Mouse (Mus musculus): ENCODE measurements around the gene Pdia3. TPM values are rescaled to one million over a fixed set of nuclear protein-coding genes. Genes with fewer than 3 reads are reported as not detected.
"Not testable (repeated sequence)": the region's sequence is repeated elsewhere in the genome, so short reads cannot be mapped to it uniquely, and the experiment has no call there.

Pdia3 gene
- polyA plus RNA-seq (2015; fragmentation: Nextera tagmentation; extraction: Ambion mirVana): 524 and 560 TPM in 2 replicates

DNA sequence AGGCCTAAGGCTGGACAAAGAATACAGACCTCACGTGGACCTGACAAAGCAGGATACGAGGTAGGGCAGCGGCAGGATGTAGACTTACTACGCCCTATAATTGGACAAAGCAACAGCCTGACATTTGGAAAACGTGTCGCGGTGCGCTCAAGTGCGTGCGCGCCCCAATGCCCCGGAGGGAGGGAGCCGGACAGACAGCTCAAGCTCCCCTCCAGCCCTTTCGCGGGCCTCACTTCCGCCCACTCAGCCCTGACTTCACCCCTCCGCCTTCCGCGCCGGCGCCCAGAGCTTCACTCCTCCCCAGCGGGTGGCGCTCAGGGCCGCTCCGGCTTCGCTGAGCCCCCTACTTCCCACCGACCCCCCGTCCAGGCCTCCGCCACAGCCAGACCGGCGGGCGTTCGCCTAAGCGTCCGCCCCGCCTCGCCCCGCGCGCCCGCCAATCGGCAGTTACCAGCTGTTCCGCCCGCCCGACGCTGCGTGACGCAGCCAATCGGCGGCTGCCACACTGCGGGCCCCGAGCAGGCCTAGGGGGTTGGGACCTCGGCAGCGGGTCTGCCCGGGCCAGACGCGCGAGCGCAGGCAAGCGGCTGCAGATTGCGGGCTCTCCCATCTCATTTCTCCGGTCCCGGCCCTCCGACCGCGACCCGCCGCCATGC lies at the start of gene Pdia3, which contains the start of gene Catsper2:
TSS of gene Pdia3 (plus strand) at position 389 of the 656 bp plus-strand sequence.
TSS of gene Catsper2 (minus strand) at position 406 of the 656 bp plus-strand sequence.
- Histone ChIP-seq H3K4me3 (peak within 1 kb of the TSS; percentile 100), H3K4me2 (peak within 1 kb of the TSS; percentile 82), H3K9me3 (no peaks in the 10 kb centered on the region), H3K9ac (peak within 1 kb of the TSS; percentile 100), H3K27ac (replicated peaks) (peak within 1 kb of the TSS; percentile 99), H3K4me1 (peaks cover 41% of the 10 kb centered on the region), H3K27me3 (replicated peaks) (no peaks in the 10 kb centered on the region), H3K36me3 (peaks cover 27% of the 10 kb centered on the region)
- under 1% methylated on average over 68 of the region's 68 CpGs for WGBS
- ATAC-seq (ENCODE audit: extremely low read depth, insufficient number of reproducible peaks, low FRiP score, low TSS enrichment): peak; percentile 98

DNA sequence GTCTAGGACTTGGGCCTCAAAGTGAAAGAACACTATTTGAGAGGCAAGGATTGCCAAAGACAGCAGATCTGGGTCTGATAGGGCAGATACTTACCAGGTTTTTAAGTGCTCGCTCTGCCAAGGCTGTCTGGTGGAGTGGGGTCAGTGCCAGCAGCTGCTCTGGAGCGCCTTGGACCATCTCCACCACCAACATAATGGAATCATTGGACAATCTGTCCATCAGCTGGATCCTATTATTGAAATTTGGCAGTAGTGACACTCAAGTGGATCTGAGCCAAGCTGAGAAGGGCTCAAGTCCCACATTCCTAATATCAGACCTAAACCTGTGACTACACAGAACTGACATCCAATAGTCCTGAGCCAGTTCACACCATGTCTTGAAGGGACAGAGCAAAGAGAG lies 44.7 kb upstream of the Pdia3 start:
- no peak for ATAC-seq (ENCODE audit: extremely low read depth, insufficient number of reproducible peaks, low FRiP score, low TSS enrichment)
- H3K36me3 ChIP-seq: no peaks in the 10 kb centered on the region
- no peaks in the 10 kb centered on the region for H3K9me3 ChIP-seq
- WGBS: 68% methylated on average over 2 of the region's 2 CpGs
- no peaks in the 10 kb centered on the region; the same call in 1 of the 2 replicates for H3K27me3 ChIP-seq (replicated peaks)
- no peaks in the 10 kb centered on the region; the same call in 1 of the 2 replicates for H3K4me1 ChIP-seq
- no peak overlapping the region for H3K4me3 ChIP-seq
- no peak overlapping the region for H3K4me2 ChIP-seq
- no peak overlapping the region for H3K9ac ChIP-seq
- H3K27ac ChIP-seq (replicated peaks): no peak overlapping the region

DNA sequence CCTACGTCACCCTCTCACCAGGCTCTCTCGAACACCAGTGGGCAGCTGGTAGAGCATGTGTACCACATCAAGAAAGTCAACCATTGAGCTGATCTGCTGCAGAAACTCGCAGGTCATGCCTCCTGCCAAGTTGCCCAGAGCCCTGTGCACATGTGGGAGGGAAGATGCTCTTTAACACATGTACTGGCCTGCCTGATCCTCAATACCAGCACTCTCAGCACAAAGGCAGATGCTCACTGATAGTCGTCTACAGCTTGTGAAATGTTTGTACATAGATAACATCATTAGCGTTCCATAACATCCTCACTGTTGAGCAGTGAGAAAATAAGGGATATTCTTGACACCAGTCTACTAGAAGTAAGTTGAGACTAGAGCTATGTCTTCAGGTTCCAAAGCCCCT lies 42.7 kb upstream of the Pdia3 start:
- H3K9me3 ChIP-seq: no peaks in the 10 kb centered on the region
- H3K27ac ChIP-seq (replicated peaks): no peak overlapping the region
- no peaks in the 10 kb centered on the region for H3K36me3 ChIP-seq
- no peak for ATAC-seq (ENCODE audit: extremely low read depth, insufficient number of reproducible peaks, low FRiP score, low TSS enrichment)
- H3K27me3 ChIP-seq (replicated peaks): peaks cover 7% of the 10 kb centered on the region; the same call in 1 of the 2 replicates
- WGBS: 75% methylated on average over 5 of the region's 5 CpGs
- no peak overlapping the region for H3K9ac ChIP-seq
- H3K4me2 ChIP-seq: no peak overlapping the region
- no peaks in the 10 kb centered on the region; the same call in 1 of the 2 replicates for H3K4me1 ChIP-seq
- H3K4me3 ChIP-seq: no peak overlapping the region

DNA sequence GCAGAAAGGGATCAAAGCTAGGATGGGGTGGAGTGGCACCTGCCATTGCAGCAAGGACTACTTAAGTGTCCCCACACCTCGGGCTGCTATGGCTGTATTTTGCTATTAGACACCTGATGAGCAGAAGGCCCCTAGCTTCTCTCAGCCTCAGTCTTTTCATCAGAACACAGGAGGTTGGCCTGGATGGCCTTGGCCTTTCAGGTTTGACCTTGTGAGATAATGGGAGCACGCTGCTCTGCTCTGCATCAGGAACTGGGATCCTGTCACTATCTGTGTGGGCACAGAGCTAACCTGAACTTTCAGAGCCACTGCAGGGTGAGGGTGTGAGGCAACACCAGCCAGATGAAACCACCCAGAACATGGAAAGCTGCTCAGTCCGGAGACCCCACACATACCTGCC lies 41.3 kb upstream of the Pdia3 start:
- no peak overlapping the region for H3K9ac ChIP-seq
- H3K4me2 ChIP-seq: no peak overlapping the region
- ATAC-seq (ENCODE audit: extremely low read depth, insufficient number of reproducible peaks, low FRiP score, low TSS enrichment): no peak
- WGBS: 54% methylated on average over 3 of the region's 3 CpGs
- no peaks in the 10 kb centered on the region for H3K9me3 ChIP-seq
- no peaks in the 10 kb centered on the region; the same call in 1 of the 2 replicates for H3K4me1 ChIP-seq
- peaks cover 16% of the 10 kb centered on the region; the same call in 1 of the 2 replicates for H3K27me3 ChIP-seq (replicated peaks)
- no peaks in the 10 kb centered on the region for H3K36me3 ChIP-seq
- H3K4me3 ChIP-seq: no peak overlapping the region
- no peak overlapping the region for H3K27ac ChIP-seq (replicated peaks)

DNA sequence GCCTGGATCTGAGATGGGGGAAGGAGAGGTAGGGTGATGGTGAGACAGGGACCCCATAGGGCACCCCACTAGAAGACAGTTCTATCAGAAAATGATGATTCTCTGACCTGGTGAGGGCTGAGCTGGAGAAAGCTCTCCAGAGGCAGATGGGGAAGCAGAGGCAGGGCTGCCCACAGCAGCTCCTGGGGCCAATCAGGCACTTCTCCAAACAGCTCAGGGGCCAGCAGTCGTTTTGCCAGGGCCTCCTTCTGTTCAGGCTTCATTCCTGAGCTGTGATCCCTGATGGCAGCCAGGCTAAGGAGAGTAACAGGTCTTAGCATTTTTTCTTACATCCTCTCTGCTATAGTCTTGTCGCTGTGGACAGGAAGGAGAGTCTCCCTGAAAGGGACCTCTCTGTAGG lies 38.8 kb upstream of the Pdia3 start:
- H3K4me3 ChIP-seq: no peak overlapping the region
- no peak overlapping the region for H3K27ac ChIP-seq (replicated peaks)
- H3K9me3 ChIP-seq: no peaks in the 10 kb centered on the region
- ATAC-seq (ENCODE audit: extremely low read depth, insufficient number of reproducible peaks, low FRiP score, low TSS enrichment): no peak
- no peaks in the 10 kb centered on the region for H3K36me3 ChIP-seq
- H3K27me3 ChIP-seq (replicated peaks): peaks cover 16% of the 10 kb centered on the region; the same call in 1 of the 2 replicates
- WGBS: 64% methylated on average over 2 of the region's 2 CpGs
- no peaks in the 10 kb centered on the region; the same call in 1 of the 2 replicates for H3K4me1 ChIP-seq
- no peak overlapping the region for H3K4me2 ChIP-seq
- H3K9ac ChIP-seq: no peak overlapping the region

DNA sequence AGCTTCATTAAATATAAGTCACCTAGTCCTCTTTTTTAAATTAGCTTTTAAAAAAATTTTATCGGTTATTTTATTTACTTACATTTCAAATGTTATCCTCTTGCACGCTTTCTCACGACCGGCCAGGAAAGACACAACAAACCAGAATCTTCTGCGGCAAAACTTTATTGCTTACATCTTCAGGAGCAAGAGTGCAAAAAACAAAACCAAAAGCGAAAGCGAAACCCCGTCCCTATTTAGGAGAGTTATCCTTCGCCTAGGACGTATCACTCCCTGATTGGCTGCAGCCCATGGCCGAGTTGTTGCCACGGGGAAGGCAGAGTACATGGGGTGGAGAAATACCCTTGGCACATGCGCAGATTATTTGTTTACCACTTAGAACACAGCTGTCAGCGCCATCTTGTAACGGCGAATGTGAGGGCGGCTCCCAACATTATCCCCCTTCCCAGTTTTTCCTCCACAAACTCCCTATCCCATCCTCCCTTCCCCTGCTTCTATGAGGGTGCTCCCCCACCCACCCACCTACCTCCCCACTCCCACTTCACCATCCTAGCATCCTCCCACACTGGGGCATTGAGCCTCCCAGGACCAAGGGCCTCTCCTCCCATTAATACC lies 26.5 kb upstream of the Pdia3 start, which contains the start of gene Strc:
TSS of gene Strc (minus strand) at position 208 of the 615 bp plus-strand sequence.
- 91% methylated on average over 17 of the region's 17 CpGs for WGBS

DNA sequence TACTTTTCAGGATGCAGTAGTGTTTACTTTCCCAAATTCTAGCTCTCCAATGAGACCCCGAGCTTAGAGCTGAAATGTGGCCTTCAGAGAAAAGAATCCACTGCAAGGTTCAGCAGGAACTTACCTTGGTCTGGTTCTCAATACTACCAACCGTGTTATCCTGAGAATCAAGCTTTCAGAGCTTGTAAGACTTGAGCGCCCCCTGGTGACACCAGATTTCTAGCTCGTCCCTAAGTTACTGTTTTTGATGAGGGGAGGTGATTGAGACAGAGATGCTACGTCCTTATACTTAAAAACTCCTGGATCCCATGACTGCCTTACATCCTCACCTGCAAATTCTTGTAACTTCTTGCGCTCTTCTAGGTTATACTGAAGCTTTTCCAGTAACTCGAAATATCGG lies 17.0 kb upstream of the Pdia3 start:
- H3K4me3 ChIP-seq: no peak overlapping the region
- no peak for ATAC-seq (ENCODE audit: extremely low read depth, insufficient number of reproducible peaks, low FRiP score, low TSS enrichment)
- H3K9me3 ChIP-seq: no peaks in the 10 kb centered on the region
- 12% methylated on average over 8 of the region's 8 CpGs for WGBS
- no peak overlapping the region for H3K9ac ChIP-seq
- no peaks in the 10 kb centered on the region for H3K4me1 ChIP-seq
- H3K4me2 ChIP-seq: no peak overlapping the region
- H3K36me3 ChIP-seq: no peaks in the 10 kb centered on the region; the same call in 1 of the 2 replicates
- no peaks in the 10 kb centered on the region for H3K27me3 ChIP-seq (replicated peaks)
- no peak overlapping the region for H3K27ac ChIP-seq (replicated peaks)

More for the DNA sequence above, 26.5 kb upstream of the Pdia3 start, which contains the start of gene Strc:
- not testable (repeated sequence) for H3K27ac ChIP-seq (replicated peaks); ATAC-seq (ENCODE audit: extremely low read depth, insufficient number of reproducible peaks, low FRiP score, low TSS enrichment); H3K4me2 ChIP-seq; H3K4me1 ChIP-seq; H3K4me3 ChIP-seq; H3K9ac ChIP-seq; H3K9me3 ChIP-seq; H3K36me3 ChIP-seq; H3K27me3 ChIP-seq (replicated peaks)

DNA sequence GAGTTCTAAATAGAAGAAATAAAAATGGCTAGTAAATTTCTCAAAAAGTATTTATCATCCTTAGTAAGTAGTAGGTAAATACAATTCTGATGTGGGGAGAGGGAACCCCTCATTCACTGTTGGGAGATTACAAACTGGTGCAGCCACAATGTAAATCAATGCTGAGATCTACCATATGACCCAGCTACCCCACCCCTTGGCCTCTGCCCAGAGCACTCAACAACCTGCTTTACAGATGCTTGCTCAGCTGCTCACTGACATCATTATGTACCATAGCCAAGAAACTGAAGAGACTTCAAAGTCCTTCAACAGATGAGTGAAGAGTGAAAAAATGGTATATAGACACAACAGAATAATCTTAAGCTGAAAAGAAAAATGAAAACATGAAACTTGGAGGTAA lies 10.3 kb upstream of the Pdia3 start:
- no peak overlapping the region for H3K4me2 ChIP-seq
- H3K36me3 ChIP-seq: no peaks in the 10 kb centered on the region
- H3K9ac ChIP-seq: no peak overlapping the region
- ATAC-seq (ENCODE audit: extremely low read depth, insufficient number of reproducible peaks, low FRiP score, low TSS enrichment): no peak
- H3K27ac ChIP-seq (replicated peaks): no peak overlapping the region
- H3K4me1 ChIP-seq: no peaks in the 10 kb centered on the region
- no peak overlapping the region for H3K4me3 ChIP-seq
- H3K27me3 ChIP-seq (replicated peaks): no peaks in the 10 kb centered on the region
- H3K9me3 ChIP-seq: no peaks in the 10 kb centered on the region

DNA sequence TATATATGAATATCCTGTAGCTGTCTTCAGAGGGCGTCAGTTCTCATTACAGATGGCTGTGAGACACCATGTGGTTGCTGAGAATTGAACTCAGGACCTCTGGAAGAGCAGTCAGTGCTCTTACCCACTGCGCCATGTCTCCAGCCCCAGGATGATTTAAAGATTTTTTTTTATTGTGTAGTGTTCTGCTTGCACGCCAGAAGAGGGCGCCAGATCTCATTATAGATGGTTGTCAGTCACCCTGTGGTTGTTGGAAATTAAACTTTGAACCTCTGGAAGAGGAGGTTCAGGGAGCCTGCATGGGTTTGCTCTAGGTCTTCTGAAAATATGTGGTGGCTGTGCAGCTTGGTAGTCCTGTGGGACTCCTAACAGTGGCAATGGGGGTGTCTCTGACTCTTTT lies 5.4 kb upstream of the Pdia3 start:
- 29% methylated on average over 4 of the region's 4 CpGs for WGBS

DNA sequence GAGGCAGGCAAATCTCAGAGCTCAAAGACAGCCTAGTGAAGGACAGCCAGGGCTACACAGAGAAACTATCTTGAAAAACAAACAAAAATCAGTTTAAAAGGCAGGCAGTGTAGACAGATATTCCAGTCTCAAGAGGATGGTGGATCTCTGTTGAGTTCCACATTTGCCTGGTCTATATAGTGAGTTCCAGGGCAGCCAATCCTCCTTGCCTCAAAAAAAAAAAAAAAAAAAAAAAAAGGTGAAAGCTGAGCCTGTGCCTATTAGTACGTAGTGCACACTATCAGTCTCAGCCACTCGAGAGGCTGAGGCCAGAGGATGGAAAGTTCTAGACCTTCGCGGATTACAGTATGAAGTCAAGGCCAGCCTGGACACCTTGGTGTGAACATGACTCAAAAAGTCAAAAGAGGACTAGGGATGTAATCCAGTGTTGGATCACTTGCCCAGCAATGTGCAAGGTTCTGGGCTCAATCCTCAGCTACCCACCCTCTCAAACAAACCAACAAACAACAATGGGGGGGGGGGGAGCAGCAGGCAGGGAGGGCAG lies 660 bp upstream of the Pdia3 start:
- H3K4me1 ChIP-seq: peaks cover 37% of the 10 kb centered on the region
- 11% methylated on average over 4 of the region's 4 CpGs for WGBS
- H3K27ac ChIP-seq (replicated peaks): peak overlapping the region; percentile 99
- peak overlapping the region; percentile 100 for H3K9ac ChIP-seq
- ATAC-seq (ENCODE audit: extremely low read depth, insufficient number of reproducible peaks, low FRiP score, low TSS enrichment): no peak
- no peaks in the 10 kb centered on the region for H3K9me3 ChIP-seq
- no peaks in the 10 kb centered on the region for H3K27me3 ChIP-seq (replicated peaks)
- H3K36me3 ChIP-seq: peaks cover 21% of the 10 kb centered on the region
- peak overlapping the region; percentile 82 for H3K4me2 ChIP-seq
- H3K4me3 ChIP-seq: peak overlapping the region; percentile 100

More for the DNA sequence above, 5.4 kb upstream of the Pdia3 start:
- Histone ChIP-seq H3K27ac (replicated peaks) (no peak overlapping the region), H3K4me2 (no peak overlapping the region), H3K9me3 (no peaks in the 10 kb centered on the region), H3K36me3 (no peaks in the 10 kb centered on the region), H3K9ac (no peak overlapping the region), H3K4me1 (peaks cover 5% of the 10 kb centered on the region), H3K4me3 (no peak overlapping the region), H3K27me3 (replicated peaks) (no peaks in the 10 kb centered on the region)
- ATAC-seq (ENCODE audit: extremely low read depth, insufficient number of reproducible peaks, low FRiP score, low TSS enrichment): no peak

DNA sequence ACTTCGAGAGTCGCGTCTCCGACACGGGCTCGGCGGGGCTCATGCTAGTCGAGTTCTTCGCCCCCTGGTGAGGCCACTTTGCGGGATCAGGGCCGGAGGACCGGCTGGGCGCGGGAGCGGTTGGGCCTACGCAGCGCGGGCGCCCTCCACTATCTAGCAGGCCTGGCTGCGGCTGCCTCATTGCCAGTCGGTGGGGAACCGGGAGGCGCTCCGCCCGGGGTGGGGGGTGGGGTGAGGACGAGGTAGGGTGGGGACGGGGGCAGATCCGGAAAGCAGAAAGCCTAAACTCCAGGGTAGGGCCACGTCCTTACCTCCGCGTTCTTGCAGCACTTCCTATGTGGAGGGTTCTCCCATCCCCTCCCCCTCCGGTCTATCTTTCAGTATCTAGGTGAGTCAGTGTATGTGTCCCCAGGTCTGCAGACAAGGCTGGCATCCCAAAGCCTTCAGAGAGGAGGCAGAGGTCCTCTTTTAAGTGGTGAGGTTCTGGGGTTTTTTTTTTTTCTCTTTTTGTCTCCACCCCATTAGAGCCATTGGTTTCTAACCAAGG lies 637 bp downstream of the Pdia3 start:
- peak; percentile 60 for ATAC-seq (ENCODE audit: extremely low read depth, insufficient number of reproducible peaks, low FRiP score, low TSS enrichment)
- WGBS: 0% methylated on average over 32 of the region's 32 CpGs
- no peaks in the 10 kb centered on the region for H3K27me3 ChIP-seq (replicated peaks)
- no peaks in the 10 kb centered on the region for H3K9me3 ChIP-seq
- H3K4me2 ChIP-seq: peak overlapping the region; percentile 82
- H3K36me3 ChIP-seq: peaks cover 34% of the 10 kb centered on the region
- peaks cover 42% of the 10 kb centered on the region for H3K4me1 ChIP-seq
- peak overlapping the region; percentile 100 for H3K4me3 ChIP-seq
- peak overlapping the region; percentile 100 for H3K9ac ChIP-seq
- peak overlapping the region; percentile 99 for H3K27ac ChIP-seq (replicated peaks)

Data from heart, embryonic 13.5 days (tissue).